ENCODE assay signal across 9 mouse cellular contexts in genomic region chr6:86527766-86528450, GRCm38 (mm10). TPM values are rescaled to one million over a fixed set of nuclear protein-coding genes. Genes with fewer than 3 reads are reported as not detected.
DNase-seq lines count a peak whose midpoint lies in the region; ATAC-seq lines count a peak whose summit lies in the region.
"Had no signal": no experiment of that assay in that cellular context is flagged by ENCODE, and none has a peak within 500 bp of the region (broad histone marks: within the 10 kb centered on the region; RNA-seq: fewer than 3 reads in every experiment).

No protein-coding gene starts in this region.

- ATAC-seq in heart, embryonic 15.5 days (replicated peaks; ENCODE audit: insufficient number of reproducible peaks, insufficient read depth, low FRiP score, low read depth), result no peak
- ATAC-seq in monocyte, adult 5-6 weeks (replicated peaks; ENCODE audit: insufficient number of reproducible peaks, low FRiP score, low TSS enrichment, poor library complexity, severe bottlenecking), result no peak

- no peaks in the 10 kb centered on the region for H3K27me3 ChIP-seq in heart, embryonic 15.5 days
- H3K27me3 ChIP-seq in midbrain, embryonic 10.5 days (ENCODE audit: low read depth, poor library complexity, severe bottlenecking), result no peaks in the 10 kb centered on the region

- H3K4me2 ChIP-seq in heart, embryonic 15.5 days, result peak overlapping the region; percentile 71

- peak overlapping the region; percentile 99 for H3K27ac ChIP-seq in heart, embryonic 15.5 days
- H3K27ac ChIP-seq in midbrain, embryonic 10.5 days (replicated peaks), result peak overlapping the region; percentile 100

- no peaks in the 10 kb centered on the region for H3K9me3 ChIP-seq in heart, embryonic 15.5 days (replicated peaks)
- no peaks in the 10 kb centered on the region for H3K9me3 ChIP-seq in midbrain, embryonic 10.5 days (replicated peaks)
- H3K9me3 ChIP-seq: G1E had no signal

- peak; percentile 45 for DNase-seq in cerebellum, adult 9-11 months
- DNase-seq in cerebellum, adult 11 months, result no peak
- DNase-seq in CD4-positive helper T cell, adult 2 months (ENCODE audit: low read depth, low spot score), result peak; percentile 60
- no peak for DNase-seq in midbrain, embryonic 10.5 days (ENCODE audit: low spot score)
- no peak for DNase-seq in layer of hippocampus, adult 9-10 months (ENCODE audit: low spot score)
- no peak for DNase-seq in adipocyte (ENCODE audit: low spot score)

- peak overlapping the region; percentile 74; the same call in 1 of the 2 replicates for H3K4me3 ChIP-seq in heart, embryonic 15.5 days
- H3K4me3 ChIP-seq in midbrain, embryonic 10.5 days, result peak overlapping the region; percentile 98

- 84% methylated on average over 1 of the region's 4 CpGs for WGBS in heart, embryonic 15.5 days
- 90% methylated on average over 1 of the region's 4 CpGs for WGBS in midbrain, embryonic 10.5 days

- peaks cover 13% of the 10 kb centered on the region for H3K36me3 ChIP-seq in heart, embryonic 15.5 days
- H3K36me3 ChIP-seq in midbrain, embryonic 10.5 days, result peaks cover 53% of the 10 kb centered on the region

- no peak overlapping the region for H3K9ac ChIP-seq in heart, embryonic 15.5 days

- peaks cover 16% of the 10 kb centered on the region for H3K4me1 ChIP-seq in heart, embryonic 15.5 days (replicated peaks)
- peaks cover 25% of the 10 kb centered on the region for H3K4me1 ChIP-seq in midbrain, embryonic 10.5 days

RNA-seq across cellular contexts. Expression of gene Pcbp1, which starts 1.8 kb away (rescaled TPM):
- polyA plus RNA-seq in heart, embryonic 15.5 days (2015; fragmentation: Nextera tagmentation; extraction: Ambion mirVana), result 313 and 337 TPM in 2 replicates
- 321 and 408 TPM in 2 replicates for polyA plus RNA-seq in midbrain, embryonic 10.5 days (2016; fragmentation: Nextera tagmentation; extraction: Ambion mirVana)
- 36.4 to 57.1 TPM (median 52.3 TPM) in 3 replicates for total RNA-seq in monocyte, adult 5-6 weeks (2017)

Comparison
In these comparisons a context has a peak if more than half of its experiments do, and no peak if none do; other contexts are left out.
1. DNase-seq: peak in cerebellum, adult 9-11 months (single experiment) and CD4-positive helper T cell, adult 2 months (single experiment); none in cerebellum, adult 11 months (single experiment), midbrain, embryonic 10.5 days (single experiment), layer of hippocampus, adult 9-10 months (single experiment) and adipocyte (single experiment).